Mouse (Mus musculus): ENCODE results near the gene Pak7.
"Not testable (repeated sequence)": the region's sequence is repeated elsewhere in the genome, so short reads cannot be mapped to it uniquely, and the experiment has no call there.

DNA sequence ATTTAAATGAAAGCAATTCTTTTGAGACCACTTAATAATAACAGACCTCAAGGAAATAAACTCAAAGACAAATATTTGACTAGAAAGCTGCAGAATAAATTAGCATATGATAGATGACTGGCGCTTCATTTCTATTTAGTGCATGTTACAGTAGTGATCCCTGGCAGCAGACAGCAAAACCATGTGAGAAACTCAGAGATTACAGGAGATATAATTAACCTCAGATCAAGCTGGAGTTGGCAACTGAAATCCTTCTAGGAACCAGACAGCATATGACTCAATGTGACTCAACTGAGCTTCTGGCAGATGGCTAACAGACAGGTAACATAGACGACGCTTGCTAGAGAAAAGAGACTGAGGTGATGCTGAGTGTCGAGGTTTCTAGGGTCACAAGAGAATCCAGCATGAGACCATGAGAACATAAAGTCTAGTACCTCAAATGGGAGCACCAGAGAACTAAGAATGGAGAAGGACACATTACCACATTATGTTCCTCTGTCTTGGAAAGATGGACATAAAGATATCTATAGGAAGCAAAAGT lies 43.5 kb downstream of the Pak7 start:
- TF ChIP-seq CTCF (conservative IDR thresholded peaks at IDR 0.05; ENCODE audit: low read length); POU5F1 (IDR thresholded peaks at IDR 0.05; ENCODE audit: borderline replicate concordance, low read length): not testable (repeated sequence)

All from E14TG2a.4 (cell line).